Mouse (Mus musculus): Measurements from ENCODE around the gene C1qtnf4. TPM values are rescaled to one million over a fixed set of nuclear protein-coding genes. Genes with fewer than 3 reads are reported as not detected.

C1qtnf4 gene
- total and polyA plus RNA-seq, 2 experiments = 0.18 to 1.4 TPM

DNA sequence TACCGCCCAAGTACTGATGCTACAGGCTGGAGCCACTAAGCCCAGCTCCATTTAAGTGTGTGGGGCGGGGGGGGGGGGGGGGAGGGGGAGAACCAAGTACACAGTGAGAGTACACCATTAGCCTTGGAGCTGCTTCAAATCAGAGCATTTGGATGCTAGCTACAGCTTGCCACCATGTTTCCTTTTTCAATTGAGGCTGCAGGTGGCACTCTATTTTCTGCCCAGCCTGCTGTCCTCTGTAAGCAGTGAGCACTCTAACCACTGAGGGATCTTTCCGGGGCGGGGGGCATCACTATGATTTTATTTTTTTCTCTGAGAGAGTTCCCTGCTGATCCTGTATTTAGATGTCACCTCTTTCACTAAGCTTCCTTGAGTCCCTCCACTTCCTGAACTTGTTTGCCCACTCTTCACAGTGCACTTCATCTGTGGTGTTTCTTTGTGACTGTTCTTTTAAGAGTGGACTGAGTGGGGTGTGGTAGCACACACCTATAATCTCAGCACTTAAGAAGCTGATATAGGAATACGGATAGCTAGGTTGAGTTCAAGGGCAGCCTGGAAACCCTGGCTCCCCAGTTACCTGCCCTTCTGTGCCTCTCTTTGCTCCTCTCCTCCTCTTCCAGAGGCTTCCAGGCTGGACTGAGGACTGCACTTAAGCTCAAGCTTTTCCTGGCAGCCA lies 7.9 kb upstream of the C1qtnf4 start:
- no peaks in the 10 kb centered on the region for H3K27me3 ChIP-seq (ENCODE audit: control insufficient read depth, insufficient read depth, low read length)
- no peak for DNase-seq (ENCODE audit: extremely low read depth, low read depth, low spot score)
- no peak overlapping the region for H3K27ac ChIP-seq (replicated peaks; ENCODE audit: insufficient read depth, low read depth, low read length)
- H3K36me3 ChIP-seq (ENCODE audit: control insufficient read depth, insufficient read depth, low read length) = no peaks in the 10 kb centered on the region
- H3K4me1 ChIP-seq (ENCODE audit: control insufficient read depth, insufficient read depth, low read length) = no peaks in the 10 kb centered on the region
- H3K4me3 ChIP-seq (ENCODE audit: insufficient read depth, low read depth, low read length) = no peak overlapping the region
- TF ChIP-seq POLR2A (IDR thresholded peaks at IDR 0.05; ENCODE audit: extremely low read depth, insufficient read depth, low read length) = no peak
- H3K9ac ChIP-seq (ENCODE audit: low read depth, low read length) = no peak overlapping the region
- no peaks in the 10 kb centered on the region for H3K79me2 ChIP-seq (ENCODE audit: control insufficient read depth, insufficient read depth, low read length)
- 67% methylated on average over 5 of the region's 5 CpGs for WGBS

DNA sequence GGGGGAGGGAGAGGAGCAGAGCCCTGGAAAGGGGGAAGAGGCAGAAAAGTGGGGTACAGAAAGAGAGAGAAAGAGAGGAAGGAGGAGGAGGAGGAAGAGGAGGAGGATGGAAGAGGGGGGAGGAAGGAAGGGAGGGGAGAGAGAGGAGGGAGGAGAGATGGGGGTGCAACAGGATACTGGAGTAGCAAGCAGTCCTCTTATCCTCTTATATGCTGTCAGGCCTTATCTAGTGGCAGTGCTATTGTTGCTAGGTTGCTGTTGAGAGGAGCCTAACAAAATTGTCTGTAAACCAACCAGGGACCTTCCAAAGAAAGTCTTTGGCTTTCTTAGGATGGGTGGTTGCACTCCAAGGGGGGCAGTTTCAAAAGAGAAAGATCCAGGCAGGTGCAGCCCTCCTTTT lies 6.2 kb upstream of the C1qtnf4 start:
- TF ChIP-seq CTCF (IDR thresholded peaks at IDR 0.05; ENCODE audit: low read depth, low read length) (no peak), POLR2A (IDR thresholded peaks at IDR 0.05; ENCODE audit: extremely low read depth, insufficient read depth, low read length) (no peak)
- Histone ChIP-seq H3K36me3 (ENCODE audit: control insufficient read depth, insufficient read depth, low read length) (no peaks in the 10 kb centered on the region), H3K4me1 (ENCODE audit: control insufficient read depth, insufficient read depth, low read length) (no peaks in the 10 kb centered on the region), H3K27me3 (ENCODE audit: control insufficient read depth, insufficient read depth, low read length) (no peaks in the 10 kb centered on the region), H3K27ac (replicated peaks; ENCODE audit: insufficient read depth, low read depth, low read length) (no peak overlapping the region), H3K4me3 (ENCODE audit: insufficient read depth, low read depth, low read length) (no peak overlapping the region), H3K9ac (ENCODE audit: low read depth, low read length) (no peak overlapping the region), H3K79me2 (ENCODE audit: control insufficient read depth, insufficient read depth, low read length) (no peaks in the 10 kb centered on the region)
- DNase-seq (ENCODE audit: extremely low read depth, low read depth, low spot score) = no peak

DNA sequence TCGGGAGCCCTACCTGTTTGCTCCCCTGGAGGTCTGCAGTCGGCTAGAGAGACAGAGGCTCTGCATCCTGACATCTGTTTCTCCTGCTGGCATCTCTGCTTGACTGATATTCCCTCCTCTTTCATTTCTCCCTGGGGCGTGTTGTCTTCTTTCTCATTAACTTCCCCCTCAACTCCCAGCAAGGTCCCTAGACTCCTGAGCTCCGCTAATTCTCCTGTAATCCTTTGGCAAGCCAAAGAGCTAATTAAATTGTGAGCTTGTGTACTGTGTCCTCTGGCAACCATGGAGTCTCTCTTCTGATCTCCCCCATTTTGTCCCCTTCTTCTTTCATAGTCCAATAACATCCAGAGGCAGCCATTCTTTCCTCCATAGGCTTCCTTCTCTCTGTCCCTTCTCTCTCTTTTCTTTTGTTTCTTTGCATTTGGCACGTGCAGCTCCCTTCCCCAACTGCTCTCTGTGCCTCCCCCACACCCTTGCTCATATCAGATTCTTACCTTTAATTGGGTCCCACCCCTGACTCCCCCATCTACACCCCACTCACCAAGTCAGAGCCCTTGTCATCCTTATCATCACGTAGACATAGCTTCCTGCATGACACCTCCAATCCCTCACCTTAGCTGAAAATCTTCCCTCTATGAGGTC lies 5.4 kb upstream of the C1qtnf4 start:
- no peak for TF ChIP-seq CTCF (IDR thresholded peaks at IDR 0.05; ENCODE audit: low read depth, low read length)
- Histone ChIP-seq H3K4me1 (ENCODE audit: control insufficient read depth, insufficient read depth, low read length) (no peaks in the 10 kb centered on the region), H3K27me3 (ENCODE audit: control insufficient read depth, insufficient read depth, low read length) (no peaks in the 10 kb centered on the region), H3K9ac (ENCODE audit: low read depth, low read length) (no peak overlapping the region), H3K79me2 (ENCODE audit: control insufficient read depth, insufficient read depth, low read length) (no peaks in the 10 kb centered on the region), H3K36me3 (ENCODE audit: control insufficient read depth, insufficient read depth, low read length) (no peaks in the 10 kb centered on the region), H3K4me3 (ENCODE audit: insufficient read depth, low read depth, low read length) (no peak overlapping the region), H3K27ac (replicated peaks; ENCODE audit: insufficient read depth, low read depth, low read length) (no peak overlapping the region)
- WGBS = 63% methylated on average over 6 of the region's 6 CpGs
- DNase-seq (ENCODE audit: extremely low read depth, low read depth, low spot score) = no peak

DNA sequence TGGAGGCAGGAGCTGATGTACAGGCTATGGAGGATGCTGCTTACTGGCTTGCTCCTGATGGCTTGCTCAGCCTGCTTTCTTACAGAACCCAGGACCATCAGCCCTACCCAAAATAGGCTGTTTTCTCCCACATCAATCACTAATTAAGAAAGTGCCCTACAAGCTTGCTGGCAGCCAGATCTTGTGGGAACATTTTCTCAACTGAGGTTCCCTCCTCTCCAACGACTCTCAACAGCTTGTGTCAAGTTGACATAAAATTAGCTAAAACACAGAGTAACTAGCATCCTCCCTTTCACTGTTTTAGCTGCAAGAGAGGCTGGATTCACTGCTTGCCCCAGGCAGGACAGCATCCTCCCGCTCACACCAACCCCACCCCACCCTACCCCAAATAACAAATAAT lies 3.8 kb upstream of the C1qtnf4 start:
- Histone ChIP-seq H3K36me3 (ENCODE audit: control insufficient read depth, insufficient read depth, low read length) (no peaks in the 10 kb centered on the region), H3K4me1 (ENCODE audit: control insufficient read depth, insufficient read depth, low read length) (no peaks in the 10 kb centered on the region), H3K9ac (ENCODE audit: low read depth, low read length) (no peak overlapping the region), H3K4me3 (ENCODE audit: insufficient read depth, low read depth, low read length) (no peak overlapping the region), H3K27ac (replicated peaks; ENCODE audit: insufficient read depth, low read depth, low read length) (no peak overlapping the region), H3K79me2 (ENCODE audit: control insufficient read depth, insufficient read depth, low read length) (no peaks in the 10 kb centered on the region), H3K27me3 (ENCODE audit: control insufficient read depth, insufficient read depth, low read length) (peaks cover 5% of the 10 kb centered on the region)
- 84% methylated on average over 2 of the region's 2 CpGs for WGBS
- TF ChIP-seq POLR2A (IDR thresholded peaks at IDR 0.05; ENCODE audit: extremely low read depth, insufficient read depth, low read length) (no peak), CTCF (IDR thresholded peaks at IDR 0.05; ENCODE audit: low read depth, low read length) (no peak)
- no peak for DNase-seq (ENCODE audit: extremely low read depth, low read depth, low spot score)

DNA sequence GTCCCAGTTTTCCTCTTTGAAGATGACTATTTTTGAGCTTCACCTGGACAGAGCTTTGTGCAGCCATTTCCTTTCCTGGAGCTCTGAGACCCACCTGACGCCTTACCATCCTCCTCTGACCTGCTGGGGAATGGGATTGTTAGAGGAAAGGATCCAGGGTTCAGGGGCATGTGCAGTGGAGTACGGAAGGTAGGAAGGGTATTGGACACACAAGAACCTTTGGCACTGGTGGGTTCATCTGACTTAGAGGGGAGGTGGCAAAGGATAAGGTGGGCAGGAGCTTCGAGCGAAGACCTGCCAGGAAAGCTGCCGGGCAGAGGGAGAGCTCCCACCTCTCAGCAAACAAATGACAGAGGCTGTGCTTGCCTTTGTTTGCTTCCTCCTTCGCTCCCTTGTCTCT lies 776 bp downstream of the C1qtnf4 start:
- Histone ChIP-seq H3K4me3 (ENCODE audit: insufficient read depth, low read depth, low read length) (no peak overlapping the region), H3K36me3 (ENCODE audit: control insufficient read depth, insufficient read depth, low read length) (no peaks in the 10 kb centered on the region), H3K79me2 (ENCODE audit: control insufficient read depth, insufficient read depth, low read length) (no peaks in the 10 kb centered on the region), H3K27ac (replicated peaks; ENCODE audit: insufficient read depth, low read depth, low read length) (no peak overlapping the region), H3K4me1 (ENCODE audit: control insufficient read depth, insufficient read depth, low read length) (no peaks in the 10 kb centered on the region), H3K9ac (ENCODE audit: low read depth, low read length) (no peak overlapping the region), H3K27me3 (ENCODE audit: control insufficient read depth, insufficient read depth, low read length) (peaks cover 8% of the 10 kb centered on the region)
- no peak for DNase-seq (ENCODE audit: extremely low read depth, low read depth, low spot score)
- 28% methylated on average over 6 of the region's 6 CpGs for WGBS
- no peak for TF ChIP-seq POLR2A (IDR thresholded peaks at IDR 0.05; ENCODE audit: extremely low read depth, insufficient read depth, low read length)
- no peak for TF ChIP-seq CTCF (IDR thresholded peaks at IDR 0.05; ENCODE audit: low read depth, low read length)

DNA sequence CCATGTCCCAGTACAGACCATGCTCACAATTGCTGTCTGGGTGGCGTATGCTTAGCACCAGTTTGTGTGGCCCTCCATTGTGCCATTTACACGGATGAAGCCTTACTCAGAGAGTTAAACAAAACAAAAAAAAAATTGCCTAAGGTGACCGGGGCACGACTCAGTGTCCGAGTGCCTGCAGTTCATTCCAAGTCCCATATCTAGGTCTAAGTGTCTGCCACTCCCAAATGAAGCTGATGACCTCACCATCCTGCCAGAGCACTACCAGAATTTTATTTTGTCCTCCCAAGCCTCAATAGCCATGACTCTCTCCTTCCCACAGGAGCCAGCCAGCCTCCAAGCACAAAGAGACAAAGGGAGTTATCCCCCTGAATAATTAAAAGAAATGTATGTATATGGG lies 2.0 kb downstream of the C1qtnf4 start:
- Histone ChIP-seq H3K4me3 (ENCODE audit: insufficient read depth, low read depth, low read length) (no peak overlapping the region), H3K27ac (replicated peaks; ENCODE audit: insufficient read depth, low read depth, low read length) (no peak overlapping the region), H3K36me3 (ENCODE audit: control insufficient read depth, insufficient read depth, low read length) (no peaks in the 10 kb centered on the region), H3K9ac (ENCODE audit: low read depth, low read length) (no peak overlapping the region), H3K27me3 (ENCODE audit: control insufficient read depth, insufficient read depth, low read length) (peaks cover 8% of the 10 kb centered on the region), H3K4me1 (ENCODE audit: control insufficient read depth, insufficient read depth, low read length) (no peaks in the 10 kb centered on the region), H3K79me2 (ENCODE audit: control insufficient read depth, insufficient read depth, low read length) (no peaks in the 10 kb centered on the region)
- 71% methylated on average over 5 of the region's 5 CpGs for WGBS
- no peak for DNase-seq (ENCODE audit: extremely low read depth, low read depth, low spot score)
- TF ChIP-seq CTCF (IDR thresholded peaks at IDR 0.05; ENCODE audit: low read depth, low read length) (no peak), POLR2A (IDR thresholded peaks at IDR 0.05; ENCODE audit: extremely low read depth, insufficient read depth, low read length) (no peak)

All from liver, adult 2 months (tissue).